Mouse (Mus musculus) heart, postnatal 0 days (tissue): ENCODE results near the gene Tgoln1. TPM values are rescaled to one million over a fixed set of nuclear protein-coding genes. Genes with fewer than 3 reads are reported as not detected.

ENCODE experiments used
- ATAC-seq: fragments of 200-750 bp; cut with Nextera tagmentation; 2 replicates; pipeline ENCODE4 v1.8.0; 2017; ENCODE audit warnings: low read depth, moderate number of reproducible peaks, moderate library complexity; ENCODE audit not compliant: insufficient read depth
- DNase-seq: peaks from one replicate; pipeline ENCODE4 v3.0.0-alpha.2; 2016; ENCODE audit warnings: low spot score
- H3K27ac ChIP-seq: fragments of 300-500 bp; sonication (generic); 2 replicates; pipeline ENCODE4 v1.5.1; 2014; ENCODE audit warnings: low read depth, mild to moderate bottlenecking
- H3K27me3 ChIP-seq: fragments of 300-500 bp; sonication (generic); 2 replicates; pipeline ENCODE4 v1.6.1; 2014; ENCODE audit warnings: low read length, mixed read lengths; ENCODE audit not compliant: control insufficient read depth, insufficient read depth
- H3K36me3 ChIP-seq: fragments of 300-500 bp; sonication (generic); replicated peaks from 2 replicates; pipeline ENCODE4 v1.6.1; 2014; ENCODE audit warnings: low read length, mixed read lengths; ENCODE audit not compliant: control insufficient read depth, insufficient read depth
- H3K4me1 ChIP-seq: fragments of 300-500 bp; sonication (generic); 2 replicates; pipeline ENCODE4 v1.6.1; 2014; ENCODE audit warnings: antibody characterized with exemption; ENCODE audit not compliant: control insufficient read depth, insufficient read depth
- H3K4me2 ChIP-seq: fragments of 300-500 bp; sonication (generic); 2 replicates; pipeline ENCODE4 v1.6.1; 2014; ENCODE audit warnings: low read depth, mild to moderate bottlenecking, low read length, moderate library complexity
- H3K4me3 ChIP-seq: fragments of 300-500 bp; sonication (generic); 2 replicates; pipeline ENCODE4 v1.5.1; 2014; ENCODE audit warnings: low read depth, low read length
- H3K9ac ChIP-seq: fragments of 300-500 bp; sonication (generic); replicated peaks from 2 replicates; pipeline ENCODE4 v1.6.1; 2014; ENCODE audit warnings: low read depth, low read length, mixed read lengths
- H3K9me3 ChIP-seq: fragments of 300-500 bp; sonication (generic); replicated peaks from 2 replicates; pipeline ENCODE4 v1.6.1; 2016; ENCODE audit warnings: low read length; ENCODE audit not compliant: control insufficient read depth
- CTCF ChIP-seq: IDR thresholded peaks from 2 replicates; pipeline ENCODE4 v1.5.1; 2016; ENCODE audit warnings: antibody characterized with exemption, control low read depth, low read depth
- EP300 ChIP-seq: IDR thresholded peaks from 2 replicates; pipeline ENCODE4 v1.6.1; 2016; ENCODE audit warnings: antibody characterized with exemption, low read depth
- WGBS: fragments of 180-500 bp; shearing (Covaris S2); extraction: QIAGEN DNeasy Blood & Tissue Kit; methylation state at CpG from one replicate; pipeline ENCODE4 v1.1.7; 2014; 5-methylcytosine and 5-hydroxymethylcytosine counted together
- polyA plus RNA-seq: library from polyadenylated mRNA; unstranded; fragments of >200 nt; fragmentation: Nextera tagmentation; extraction: Ambion mirVana; gene quantifications from 2 replicates; pipeline ENCODE4 v1.2.1, GENCODE M21; 2015
- total RNA-seq: library from RNA; depleted of rRNA; stranded (reverse); fragments of >200 nt; gene quantifications from 2 replicates; pipeline ENCODE4 v1.2.3, GENCODE M21; 2014; ENCODE audit warnings: low replicate concordance

Gene Tgoln1
- total and polyA plus RNA-seq, 2 experiments from 2014 or later, result 16.4 to 21.3 TPM

GRCm38 (mm10) chr6:72615561-72616375 lies 1.0 kb downstream of the Tgoln1 start:
- Histone ChIP-seq H3K4me2 (peak overlapping the region; percentile 90), H3K27me3 (no peaks in the 10 kb centered on the region), H3K4me1 (peaks cover 18% of the 10 kb centered on the region), H3K9ac (peak overlapping the region; percentile 77), H3K9me3 (no peaks in the 10 kb centered on the region), H3K4me3 (peak overlapping the region; percentile 81), H3K36me3 (peaks cover 22% of the 10 kb centered on the region), H3K27ac (peak overlapping the region; percentile 57; the same call in 1 of the 2 replicates)
- TF ChIP-seq EP300 (no peak), CTCF (no peak)
- 16% methylated on average over 25 of the region's 25 CpGs for WGBS
- DNase-seq (no peak), ATAC-seq (no peak)

- DNase-seq, result no peak
- H3K36me3 ChIP-seq, result peaks cover 28% of the 10 kb centered on the region
- WGBS, result 54% methylated on average over 2 of the region's 2 CpGs
- H3K4me3 ChIP-seq, result peak overlapping the region; percentile 81
- peak overlapping the region; percentile 90 for H3K4me2 ChIP-seq
- no peak overlapping the region; the same call in 1 of the 2 replicates for H3K9ac ChIP-seq
- no peak for ATAC-seq
- no peaks in the 10 kb centered on the region for H3K9me3 ChIP-seq
- H3K27me3 ChIP-seq, result no peaks in the 10 kb centered on the region
- H3K4me1 ChIP-seq, result peaks cover 18% of the 10 kb centered on the region
- TF ChIP-seq EP300 (no peak), CTCF (no peak)
- H3K27ac ChIP-seq, result no peak overlapping the region
These were observed 1.6 kb downstream of the Tgoln1 start for GRCm38 (mm10) chr6:72615151-72615550.

GRCm38 (mm10) chr6:72610261-72610660 lies 6.5 kb downstream of the Tgoln1 start:
- TF ChIP-seq CTCF (no peak), EP300 (no peak)
- no peak for DNase-seq
- Histone ChIP-seq H3K27me3 (no peaks in the 10 kb centered on the region), H3K4me2 (no peak overlapping the region), H3K36me3 (peaks cover 72% of the 10 kb centered on the region), H3K4me1 (peaks cover 8% of the 10 kb centered on the region; the same call in 1 of the 2 replicates), H3K4me3 (no peak overlapping the region), H3K9me3 (no peaks in the 10 kb centered on the region), H3K9ac (no peak overlapping the region), H3K27ac (no peak overlapping the region)
- ATAC-seq, result no peak
- WGBS, result 45% methylated on average over 4 of the region's 4 CpGs

- no peak overlapping the region for H3K4me3 ChIP-seq
- no peak overlapping the region for H3K27ac ChIP-seq
- ATAC-seq (no peak), DNase-seq (no peak)
- H3K4me1 ChIP-seq, result no peaks in the 10 kb centered on the region
- H3K36me3 ChIP-seq, result peaks cover 87% of the 10 kb centered on the region
- TF ChIP-seq EP300 (no peak), CTCF (no peak)
- no peaks in the 10 kb centered on the region for H3K27me3 ChIP-seq
- no peak overlapping the region for H3K9ac ChIP-seq
- WGBS, result 88% methylated on average over 4 of the region's 4 CpGs
- H3K4me2 ChIP-seq, result no peak overlapping the region
- no peaks in the 10 kb centered on the region for H3K9me3 ChIP-seq
These were observed 8.1 kb downstream of the Tgoln1 start for GRCm38 (mm10) chr6:72608662-72609184.

GRCm38 (mm10) chr6:72607676-72608075 lies 9.1 kb downstream of the Tgoln1 start:
- no peak for ATAC-seq
- H3K4me1 ChIP-seq, result no peaks in the 10 kb centered on the region
- H3K27ac ChIP-seq, result no peak overlapping the region
- no peak overlapping the region for H3K9ac ChIP-seq
- H3K4me3 ChIP-seq, result no peak overlapping the region
- TF ChIP-seq CTCF, result no peak
- no peak for TF ChIP-seq EP300
- H3K4me2 ChIP-seq, result no peak overlapping the region
- no peak for DNase-seq
- H3K27me3 ChIP-seq, result no peaks in the 10 kb centered on the region
- 73% methylated on average over 5 of the region's 5 CpGs for WGBS
- no peaks in the 10 kb centered on the region for H3K9me3 ChIP-seq
- peaks cover 88% of the 10 kb centered on the region for H3K36me3 ChIP-seq
